Mouse (Mus musculus) G1E (cell line): Measurements from ENCODE around the gene Tsga10.

Experiments
- CTCF ChIP-seq: IDR thresholded peaks from 2 replicates; pipeline ENCODE4 v1.5.1; 2012; ENCODE audit warnings: low read depth, low read length, inconsistent platforms, mixed read lengths
- TAL1 ChIP-seq: conservative IDR thresholded peaks from 2 replicates; pipeline ENCODE4 v1.6.1; 2012; ENCODE audit warnings: low read depth, low read length, inconsistent platforms, mixed read lengths

DNA sequence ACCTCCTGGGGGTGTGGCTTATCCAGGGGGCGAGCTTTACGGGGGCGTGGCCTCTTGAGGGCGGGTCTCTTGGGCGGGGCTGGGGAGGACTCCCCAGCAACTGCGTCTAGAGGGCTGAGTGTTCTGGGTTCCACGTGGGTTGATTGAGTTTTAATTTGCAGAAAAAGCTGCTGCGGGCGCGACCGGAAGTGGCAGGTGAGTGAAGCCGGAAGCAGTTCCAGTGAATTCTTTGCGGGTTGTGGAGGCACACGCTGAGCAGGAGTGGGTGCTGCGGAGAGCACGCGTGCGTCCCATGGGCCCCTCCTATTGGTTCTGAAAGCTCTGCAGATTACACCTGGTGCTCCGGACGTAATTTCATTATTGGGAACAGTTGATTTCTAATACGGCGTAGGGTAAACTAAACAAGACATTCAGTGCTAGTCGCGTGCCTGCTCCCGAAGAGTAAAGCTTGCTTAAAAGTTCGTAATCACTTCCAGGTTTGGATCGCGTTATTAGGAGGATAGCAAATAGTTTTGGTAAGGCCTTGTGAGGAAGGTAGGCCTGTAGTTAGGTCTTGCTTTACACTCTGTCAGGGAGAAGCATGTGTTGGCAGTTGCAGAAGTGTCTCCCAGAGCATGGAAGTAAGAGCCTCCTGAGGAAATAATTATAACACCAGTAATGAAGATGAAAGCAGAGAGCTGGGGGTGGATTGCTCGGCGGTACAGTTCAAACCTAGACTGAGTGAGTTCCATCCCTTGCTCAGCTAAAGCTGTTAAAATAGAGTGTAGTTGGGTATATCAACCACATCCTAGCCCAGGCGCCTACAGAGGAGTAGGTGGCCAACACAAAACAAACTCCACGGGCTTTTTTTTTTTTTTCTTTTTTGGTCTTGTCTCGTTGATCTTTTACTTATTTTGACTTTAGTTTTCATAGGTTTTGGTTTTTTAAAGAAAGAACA is 6.2 kb upstream of the Tsga10 start:
- TF ChIP-seq CTCF (no peak), TAL1 (no peak)
